13 mouse cellular contexts compared by ENCODE assay signal in the genomic region with DNA sequence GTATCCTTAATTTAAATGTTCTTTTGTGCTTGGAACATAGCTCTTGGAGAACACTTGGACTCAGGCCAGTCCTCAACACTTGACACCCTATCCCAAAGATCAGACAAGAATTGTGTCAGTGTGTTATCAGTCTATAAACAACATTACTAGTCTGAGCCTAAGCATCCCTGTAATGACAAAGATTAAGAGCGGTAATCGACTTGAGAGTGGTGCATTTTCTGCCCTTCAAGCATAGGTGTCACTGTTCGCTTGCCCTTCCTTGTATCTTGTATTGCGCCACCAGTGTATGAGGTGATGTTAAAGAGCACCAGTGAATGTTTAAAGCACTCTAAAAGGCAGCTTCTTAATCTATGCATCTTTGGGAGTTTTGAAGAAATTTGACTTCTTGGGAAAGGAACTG. TPM values are rescaled to one million over a fixed set of nuclear protein-coding genes. Genes with fewer than 3 reads are reported as not detected.
DNase-seq lines count a peak whose midpoint lies in the region; ATAC-seq and TF ChIP-seq lines count a peak whose summit lies in the region.
"Had no signal": no experiment of that assay in that cellular context is flagged by ENCODE, and none has a peak within 500 bp of the region (broad histone marks: within the 10 kb centered on the region; RNA-seq: fewer than 3 reads in every experiment).

No protein-coding gene starts in this region.

- no peaks in the 10 kb centered on the region for H3K27me3 ChIP-seq in intestine, postnatal 0 days (replicated peaks; ENCODE audit: control insufficient read depth, insufficient read depth, low read length)
- H3K27me3 ChIP-seq in intestine, embryonic 16.5 days (replicated peaks; ENCODE audit: control insufficient read depth, insufficient read depth, low read length): no peaks in the 10 kb centered on the region
- no peaks in the 10 kb centered on the region for H3K27me3 ChIP-seq in MEL (ENCODE audit: control insufficient read depth in 1 of 2, insufficient read depth in 2 of 2, low read length in 2 of 2)

- 0 out of 2 replicates have a peak, but pooled peaks cover 3% of the 10 kb centered on the region for H3K4me1 ChIP-seq in intestine, postnatal 0 days (replicated peaks; ENCODE audit: control insufficient read depth, insufficient read depth, low read length)
- no peaks in the 10 kb centered on the region for H3K4me1 ChIP-seq in intestine, embryonic 16.5 days (ENCODE audit: control insufficient read depth, insufficient read depth, low read length)
- peaks cover 24 to 34% of the 10 kb centered on the region in 2 experiments for H3K4me1 ChIP-seq in MEL (ENCODE audit: control insufficient read depth in 1 of 2, insufficient read depth in 2 of 2, low read length in 2 of 2)

- 78% methylated on average over 4 of the region's 4 CpGs for WGBS in intestine, postnatal 0 days
- WGBS in intestine, embryonic 16.5 days: 91% methylated on average over 4 of the region's 4 CpGs

- H3K4me3 ChIP-seq in intestine, postnatal 0 days (ENCODE audit: low read depth, low read length): no peak overlapping the region
- H3K4me3 ChIP-seq in intestine, embryonic 16.5 days (ENCODE audit: low read length): no peak overlapping the region
- H3K4me3 ChIP-seq in MEL (ENCODE audit: control insufficient read depth in 1 of 2, insufficient read depth in 1 of 2, low read depth in 2 of 2, low read length in 2 of 2): no peak overlapping the region

- peak; percentile 65 for TF ChIP-seq CTCF in intestine, postnatal 0 days (IDR thresholded peaks at IDR 0.05; ENCODE audit: low read depth)
- no peak for TF ChIP-seq CTCF in MEL (IDR thresholded peaks at IDR 0.05 in 2 of 3, conservative IDR thresholded peaks at IDR 0.05 in 1 of 3; ENCODE audit: control insufficient read depth in 1 of 3, insufficient read depth in 1 of 3, low read depth in 2 of 3, low read length in 3 of 3, poor library complexity in 1 of 3, severe bottlenecking in 1 of 3)

- H3K9ac ChIP-seq in intestine, postnatal 0 days (ENCODE audit: low read depth, low read length): no peak overlapping the region
- H3K9ac ChIP-seq in intestine, embryonic 16.5 days (ENCODE audit: low read depth, low read length): no peak overlapping the region
- H3K9ac ChIP-seq in MEL (ENCODE audit: control insufficient read depth, low read depth, low read length, poor library complexity, severe bottlenecking): no peak overlapping the region

- H3K27ac ChIP-seq in intestine, postnatal 0 days (ENCODE audit: low read depth, low read length): no peak overlapping the region
- H3K27ac ChIP-seq in intestine, embryonic 16.5 days (ENCODE audit: low read length): no peak overlapping the region
- H3K27ac ChIP-seq in MEL (ENCODE audit: control insufficient read depth, low read depth, low read length): peak overlapping the region; percentile 3; the same call in 1 of the 2 replicates

- H3K4me2 ChIP-seq in intestine, postnatal 0 days (replicated peaks; ENCODE audit: low read depth): no peak overlapping the region
- no peak overlapping the region for H3K4me2 ChIP-seq in intestine, embryonic 16.5 days (ENCODE audit: low read depth, low read length)
- H3K4me2 ChIP-seq: midbrain, embryonic 11.5 days had no signal

- no peaks in the 10 kb centered on the region for H3K9me3 ChIP-seq in intestine, postnatal 0 days (ENCODE audit: control insufficient read depth)
- no peaks in the 10 kb centered on the region for H3K9me3 ChIP-seq in intestine, embryonic 16.5 days (ENCODE audit: control insufficient read depth, low read length)
- H3K9me3 ChIP-seq in MEL (replicated peaks; ENCODE audit: insufficient read depth, low read length): no peaks in the 10 kb centered on the region

- H3K36me3 ChIP-seq in intestine, postnatal 0 days (ENCODE audit: control insufficient read depth, insufficient read depth): peaks cover 35% of the 10 kb centered on the region
- peaks cover 6% of the 10 kb centered on the region for H3K36me3 ChIP-seq in intestine, embryonic 16.5 days (ENCODE audit: control insufficient read depth, insufficient read depth, low read length)
- peaks cover 30 to 54% of the 10 kb centered on the region in 2 experiments for H3K36me3 ChIP-seq in MEL (ENCODE audit: control insufficient read depth in 1 of 2, insufficient read depth in 2 of 2, low read length in 2 of 2)

- TF ChIP-seq EP300 in MEL (IDR thresholded peaks at IDR 0.05; ENCODE audit: low read depth in 1 of 2, low read length in 2 of 2): peak; percentile 48 to 50; a peak in 2 of 4 replicates

- TF ChIP-seq POLR2A in MEL (IDR thresholded peaks at IDR 0.05; ENCODE audit: control insufficient read depth in 1 of 2, insufficient read depth in 1 of 2, low read depth in 1 of 2, low read length in 2 of 2, poor library complexity in 1 of 2): no peak

- ATAC-seq in intestine, postnatal 0 days: 0 out of 2 replicates have a peak, but pooled peaks have one; percentile 34
- ATAC-seq in intestine, embryonic 16.5 days: no peak
- peak; percentile 87 for ATAC-seq in megakaryocyte progenitor cell, adult 5-6 weeks (replicated peaks; ENCODE audit: poor library complexity)
- ATAC-seq: hindbrain, embryonic 16.5 days had no signal

- peak; percentile 52 for DNase-seq in MEL (ENCODE audit: low read depth, low spot score)
- peak; percentile 18 for DNase-seq in induced T-regulatory cell, adult 2 months (ENCODE audit: low read depth)
- DNase-seq in neural tube, embryonic 10.5 days (ENCODE audit: extremely low spot score, low spot score): no peak
- no peak for DNase-seq in gastrocnemius, adult 8-10 months (ENCODE audit: low spot score in 2 of 2)
- DNase-seq: cerebellum, adult 11-12 months; kidney, postnatal 10 days; lung, adult 18-20 months; right cerebral cortex, postnatal 25 days had no signal

- TF ChIP-seq RAD21 in MEL (IDR thresholded peaks at IDR 0.05; ENCODE audit: low read depth, low read length): no peak

- H3K79me2 ChIP-seq in MEL (ENCODE audit: control insufficient read depth, insufficient read depth, low read length, poor library complexity): 0 out of 2 replicates have a peak, but pooled peaks cover 1% of the 10 kb centered on the region

TF ChIP-seq in MEL, 35 proteins besides CTCF, POLR2A, EP300 and RAD21 (continues in another document):
- TF ChIP-seq JUND (IDR thresholded peaks at IDR 0.05; ENCODE audit: low read depth, low read length) (no peak), POLR2AphosphoS2 (IDR thresholded peaks at IDR 0.05; ENCODE audit: low read length) (no peak), TAL1 (IDR thresholded peaks at IDR 0.05; ENCODE audit: low read length) (peak; percentile 44), ELF1 (IDR thresholded peaks at IDR 0.05; ENCODE audit: low read depth, low read length) (no peak)

RNA-seq across cellular contexts. Expression of gene Nusap1, which starts 11.1 kb away (rescaled TPM):
- polyA plus RNA-seq in intestine, postnatal 0 days (2015; fragmentation: Nextera tagmentation; extraction: Ambion mirVana): 15.6 and 18.7 TPM in 2 replicates
- 50.5 and 57.1 TPM in 2 replicates for polyA plus RNA-seq in intestine, embryonic 16.5 days (2015; fragmentation: Nextera tagmentation; extraction: Ambion mirVana)
- 17.0 and 25.0 TPM in 2 replicates for total RNA-seq in MEL (2012; rRNA removed)
- polyA plus RNA-seq in MEL (2012; ENCODE audit: insufficient read depth in 1 of 2, insufficient read length in 2 of 2, low read depth in 1 of 2, low replicate concordance in 2 of 2, missing spikeins in 1 of 2): 10 to 100 TPM in 1 of 2 experiments, not detected in 1; 28.2 TPM
- total RNA-seq in megakaryocyte progenitor cell, adult 5-6 weeks (2015): 85.9 and 103 TPM in 2 replicates
- total RNA-seq in megakaryocyte progenitor cell, adult 5-6 weeks (2017): 96.0 and 104 TPM in 2 replicates
- under 1 TPM in 2 of 4 experiments, not detected in 2; 0.10 to 0.38 TPM for total RNA-seq in gastrocnemius, adult 8-10 months (2022)

RNA-seq across cellular contexts. Expression of gene Oip5, which starts 11.2 kb away (rescaled TPM):
- 6.6 and 6.7 TPM in 2 replicates for polyA plus RNA-seq in intestine, postnatal 0 days (2015; fragmentation: Nextera tagmentation; extraction: Ambion mirVana)
- polyA plus RNA-seq in intestine, embryonic 16.5 days (2015; fragmentation: Nextera tagmentation; extraction: Ambion mirVana): 18.2 and 23.6 TPM in 2 replicates
- total RNA-seq in MEL (2012; rRNA removed): 18.1 and 26.4 TPM in 2 replicates
- polyA plus RNA-seq in MEL (2012; ENCODE audit: insufficient read depth in 1 of 2, insufficient read length in 2 of 2, low read depth in 1 of 2, low replicate concordance in 2 of 2, missing spikeins in 1 of 2): 10 to 100 TPM in 1 of 2 experiments, not detected in 1; 29.6 TPM
- total RNA-seq in megakaryocyte progenitor cell, adult 5-6 weeks (2015): 19.5 and 21.9 TPM in 2 replicates
- total RNA-seq in megakaryocyte progenitor cell, adult 5-6 weeks (2017): 26.9 and 29.6 TPM in 2 replicates
- under 1 TPM in 1 of 4 experiments, not detected in 3; 0.27 TPM for total RNA-seq in gastrocnemius, adult 8-10 months (2022)

RNA-seq across cellular contexts. Expression of gene Ndufaf1, which starts 55.6 kb away (rescaled TPM):
- 24.3 and 26.6 TPM in 2 replicates for polyA plus RNA-seq in intestine, postnatal 0 days (2015; fragmentation: Nextera tagmentation; extraction: Ambion mirVana)
- polyA plus RNA-seq in intestine, embryonic 16.5 days (2015; fragmentation: Nextera tagmentation; extraction: Ambion mirVana): 47.9 and 56.0 TPM in 2 replicates
- total RNA-seq in MEL (2012; rRNA removed): 25.3 and 25.8 TPM in 2 replicates
- 10 to 100 TPM in 1 of 2 experiments, not detected in 1; 18.0 TPM for polyA plus RNA-seq in MEL (2012; ENCODE audit: insufficient read depth in 1 of 2, insufficient read length in 2 of 2, low read depth in 1 of 2, low replicate concordance in 2 of 2, missing spikeins in 1 of 2)
- total RNA-seq in megakaryocyte progenitor cell, adult 5-6 weeks (2015): 37.3 and 38.8 TPM in 2 replicates
- total RNA-seq in megakaryocyte progenitor cell, adult 5-6 weeks (2017): 18.4 and 20.4 TPM in 2 replicates
- total RNA-seq in gastrocnemius, adult 8-10 months (2022): 10 to 100 TPM; 41.9 to 47.7 (median 45.5) TPM

RNA-seq across cellular contexts. Expression of gene Chp1, which starts 59.5 kb away (rescaled TPM):
- polyA plus RNA-seq in intestine, postnatal 0 days (2015; fragmentation: Nextera tagmentation; extraction: Ambion mirVana): 73.2 and 76.1 TPM in 2 replicates
- polyA plus RNA-seq in intestine, embryonic 16.5 days (2015; fragmentation: Nextera tagmentation; extraction: Ambion mirVana): 56.7 and 60.6 TPM in 2 replicates
- total RNA-seq in MEL (2012; rRNA removed): 32.5 and 35.4 TPM in 2 replicates
- 10 to 100 TPM in 1 of 2 experiments, not detected in 1; 74.8 TPM for polyA plus RNA-seq in MEL (2012; ENCODE audit: insufficient read depth in 1 of 2, insufficient read length in 2 of 2, low read depth in 1 of 2, low replicate concordance in 2 of 2, missing spikeins in 1 of 2)
- 47.9 and 51.9 TPM in 2 replicates for total RNA-seq in megakaryocyte progenitor cell, adult 5-6 weeks (2015)
- total RNA-seq in megakaryocyte progenitor cell, adult 5-6 weeks (2017): 49.1 and 57.9 TPM in 2 replicates
- 10 to 100 TPM; 72.7 to 85.9 (median 82.5) TPM for total RNA-seq in gastrocnemius, adult 8-10 months (2022)

RNA-seq across cellular contexts. Expression of gene Exd1, which starts 59.6 kb away (rescaled TPM):
- 0.38 TPM in 2 replicates for polyA plus RNA-seq in intestine, postnatal 0 days (2015; fragmentation: Nextera tagmentation; extraction: Ambion mirVana)
- 0.36 and 0.39 TPM in 2 replicates for polyA plus RNA-seq in intestine, embryonic 16.5 days (2015; fragmentation: Nextera tagmentation; extraction: Ambion mirVana)
- 0.27 and 0.29 TPM in 2 replicates for total RNA-seq in MEL (2012; rRNA removed)
- polyA plus RNA-seq in MEL (2012; ENCODE audit: insufficient read depth in 1 of 2, insufficient read length in 2 of 2, low read depth in 1 of 2, low replicate concordance in 2 of 2, missing spikeins in 1 of 2): under 1 TPM in 1 of 2 experiments, not detected in 1; 0.88 TPM
- not detected in 2 replicates for total RNA-seq in megakaryocyte progenitor cell, adult 5-6 weeks (2015)
- total RNA-seq in megakaryocyte progenitor cell, adult 5-6 weeks (2017): 0.98 and 2.0 TPM in 2 replicates
- 1 to 10 TPM in 3 of 4 experiments, under 1 TPM in 1; 0.85 to 2.0 (median 1.2) TPM for total RNA-seq in gastrocnemius, adult 8-10 months (2022)

Comparison
In these comparisons a context has a peak if more than half of its experiments do, and no peak if none do; other contexts are left out.
1. DNase-seq: peak in MEL (single experiment) and induced T-regulatory cell, adult 2 months (single experiment); none in neural tube, embryonic 10.5 days (single experiment) and gastrocnemius, adult 8-10 months (0 of 2).
2. RNA of gene Nusap1, which starts 11.1 kb away (total RNA-seq): 85.9 to 104 TPM in megakaryocyte progenitor cell, adult 5-6 weeks and 17.0 to 25.0 TPM in MEL; 0.10 to 0.38 TPM in gastrocnemius, adult 8-10 months; every median in the first group is over 10 times any median in the second.
3. RNA of gene Oip5, which starts 11.2 kb away (total RNA-seq): 19.5 to 29.6 TPM in megakaryocyte progenitor cell, adult 5-6 weeks and 18.1 to 26.4 TPM in MEL; 0.27 TPM in gastrocnemius, adult 8-10 months; every median in the first group is over 10 times any median in the second.